Mouse (Mus musculus): Measurements from ENCODE around the gene Armh3. TPM values are rescaled to one million over a fixed set of nuclear protein-coding genes. Genes with fewer than 3 reads are reported as not detected.
"Not testable (repeated sequence)": the region's sequence is repeated elsewhere in the genome, so short reads cannot be mapped to it uniquely, and the experiment has no call there.

Gene Armh3
- polyA plus RNA-seq, 2 experiments = 13.6 to 13.7 TPM

GRCm38 (mm10) chr19:45813263-45813662, 185.0 kb downstream of the Armh3 start:
- TF ChIP-seq POLR2A (IDR thresholded peaks at IDR 0.05; ENCODE audit: borderline replicate concordance, extremely low read depth, insufficient read depth, insufficient read length) = no peak
- WGBS = 11% methylated on average over 11 of the region's 11 CpGs
- no peak overlapping the region for H3K9ac ChIP-seq (ENCODE audit: low read depth, low read length, severe bottlenecking)
- H3K9me3 ChIP-seq (ENCODE audit: control insufficient read depth, low read length) = no peaks in the 10 kb centered on the region
- H3K27ac ChIP-seq (replicated peaks; ENCODE audit: low read depth, low read length) = no peak overlapping the region
- H3K27me3 ChIP-seq (ENCODE audit: control insufficient read depth, insufficient read depth, low read length) = peaks cover 10% of the 10 kb centered on the region
- no peaks in the 10 kb centered on the region for H3K36me3 ChIP-seq (ENCODE audit: control insufficient read depth, insufficient read depth, low read length)
- H3K4me3 ChIP-seq (replicated peaks; ENCODE audit: low read length) = no peak overlapping the region
- peaks cover 21% of the 10 kb centered on the region for H3K4me1 ChIP-seq (ENCODE audit: control insufficient read depth, insufficient read depth, low read length)
- H3K4me2 ChIP-seq (replicated peaks; ENCODE audit: low read depth, low read length, severe bottlenecking) = no peak overlapping the region
- DNase-seq (ENCODE audit: low spot score) = peak; percentile 61
- ATAC-seq (ENCODE audit: low FRiP score, low read depth) = no peak

GRCm38 (mm10) chr19:45812673-45813252, 185.5 kb downstream of the Armh3 start:
- DNase-seq (ENCODE audit: low spot score) = no peak
- ATAC-seq (ENCODE audit: low FRiP score, low read depth) = no peak
- Histone ChIP-seq H3K27ac (replicated peaks; ENCODE audit: low read depth, low read length) (no peak overlapping the region), H3K36me3 (ENCODE audit: control insufficient read depth, insufficient read depth, low read length) (no peaks in the 10 kb centered on the region), H3K9me3 (ENCODE audit: control insufficient read depth, low read length) (no peaks in the 10 kb centered on the region), H3K27me3 (ENCODE audit: control insufficient read depth, insufficient read depth, low read length) (peaks cover 10% of the 10 kb centered on the region), H3K9ac (ENCODE audit: low read depth, low read length, severe bottlenecking) (no peak overlapping the region), H3K4me2 (replicated peaks; ENCODE audit: low read depth, low read length, severe bottlenecking) (no peak overlapping the region; the same call in 1 of the 2 replicates), H3K4me1 (ENCODE audit: control insufficient read depth, insufficient read depth, low read length) (peaks cover 18% of the 10 kb centered on the region), H3K4me3 (replicated peaks; ENCODE audit: low read length) (no peak overlapping the region)
- TF ChIP-seq POLR2A (IDR thresholded peaks at IDR 0.05; ENCODE audit: borderline replicate concordance, extremely low read depth, insufficient read depth, insufficient read length) = no peak
- WGBS = 16% methylated on average over 8 of the region's 8 CpGs

GRCm38 (mm10) chr19:45812115-45812514, 186.2 kb downstream of the Armh3 start:
- Histone ChIP-seq H3K4me3 (replicated peaks; ENCODE audit: low read length) (peak overlapping the region; percentile 16; the same call in 1 of the 2 replicates), H3K9me3 (ENCODE audit: control insufficient read depth, low read length) (no peaks in the 10 kb centered on the region), H3K4me1 (ENCODE audit: control insufficient read depth, insufficient read depth, low read length) (peaks cover 18% of the 10 kb centered on the region), H3K9ac (ENCODE audit: low read depth, low read length, severe bottlenecking) (no peak overlapping the region), H3K4me2 (replicated peaks; ENCODE audit: low read depth, low read length, severe bottlenecking) (no peak overlapping the region; the same call in 1 of the 2 replicates), H3K36me3 (ENCODE audit: control insufficient read depth, insufficient read depth, low read length) (no peaks in the 10 kb centered on the region), H3K27ac (replicated peaks; ENCODE audit: low read depth, low read length) (no peak overlapping the region), H3K27me3 (ENCODE audit: control insufficient read depth, insufficient read depth, low read length) (peaks cover 10% of the 10 kb centered on the region)
- WGBS = 4% methylated on average over 16 of the region's 16 CpGs
- TF ChIP-seq POLR2A (IDR thresholded peaks at IDR 0.05; ENCODE audit: borderline replicate concordance, extremely low read depth, insufficient read depth, insufficient read length) = no peak
- ATAC-seq (ENCODE audit: low FRiP score, low read depth) (no peak), DNase-seq (ENCODE audit: low spot score) (no peak)

GRCm38 (mm10) chr19:45811028-45811674, 187.1 kb downstream of the Armh3 start:
- no peak overlapping the region for H3K27ac ChIP-seq (replicated peaks; ENCODE audit: low read depth, low read length)
- no peaks in the 10 kb centered on the region for H3K36me3 ChIP-seq (ENCODE audit: control insufficient read depth, insufficient read depth, low read length)
- H3K27me3 ChIP-seq (ENCODE audit: control insufficient read depth, insufficient read depth, low read length) = peaks cover 10% of the 10 kb centered on the region
- H3K4me2 ChIP-seq (replicated peaks; ENCODE audit: low read depth, low read length, severe bottlenecking) = no peak overlapping the region
- DNase-seq (ENCODE audit: low spot score) (no peak), ATAC-seq (ENCODE audit: low FRiP score, low read depth) (no peak)
- no peak for TF ChIP-seq POLR2A (IDR thresholded peaks at IDR 0.05; ENCODE audit: borderline replicate concordance, extremely low read depth, insufficient read depth, insufficient read length)
- 47% methylated on average over 12 of the region's 12 CpGs for WGBS
- peaks cover 13% of the 10 kb centered on the region for H3K4me1 ChIP-seq (ENCODE audit: control insufficient read depth, insufficient read depth, low read length)
- no peaks in the 10 kb centered on the region for H3K9me3 ChIP-seq (ENCODE audit: control insufficient read depth, low read length)
- no peak overlapping the region for H3K9ac ChIP-seq (ENCODE audit: low read depth, low read length, severe bottlenecking)
- H3K4me3 ChIP-seq (replicated peaks; ENCODE audit: low read length) = no peak overlapping the region

- 90% methylated on average over 4 of the region's 4 CpGs for WGBS
- Histone ChIP-seq H3K9ac (ENCODE audit: low read depth, low read length, severe bottlenecking) (no peak overlapping the region), H3K4me2 (replicated peaks; ENCODE audit: low read depth, low read length, severe bottlenecking) (no peak overlapping the region), H3K9me3 (ENCODE audit: control insufficient read depth, low read length) (no peaks in the 10 kb centered on the region), H3K36me3 (ENCODE audit: control insufficient read depth, insufficient read depth, low read length) (no peaks in the 10 kb centered on the region), H3K4me1 (ENCODE audit: control insufficient read depth, insufficient read depth, low read length) (0 out of 2 replicates have a peak, but pooled peaks cover 4% of the 10 kb centered on the region), H3K27me3 (ENCODE audit: control insufficient read depth, insufficient read depth, low read length) (no peaks in the 10 kb centered on the region), H3K4me3 (replicated peaks; ENCODE audit: low read length) (no peak overlapping the region), H3K27ac (replicated peaks; ENCODE audit: low read depth, low read length) (no peak overlapping the region)
- ATAC-seq (ENCODE audit: low FRiP score, low read depth) (no peak), DNase-seq (ENCODE audit: low spot score) (no peak)
- TF ChIP-seq POLR2A (IDR thresholded peaks at IDR 0.05; ENCODE audit: borderline replicate concordance, extremely low read depth, insufficient read depth, insufficient read length) = no peak
These were observed 190.6 kb downstream of the Armh3 start for GRCm38 (mm10) chr19:45807732-45808131.

- H3K27me3 ChIP-seq (ENCODE audit: control insufficient read depth, insufficient read depth, low read length); H3K36me3 ChIP-seq (ENCODE audit: control insufficient read depth, insufficient read depth, low read length); DNase-seq (ENCODE audit: low spot score); H3K4me1 ChIP-seq (ENCODE audit: control insufficient read depth, insufficient read depth, low read length); H3K4me3 ChIP-seq (replicated peaks; ENCODE audit: low read length); H3K9ac ChIP-seq (ENCODE audit: low read depth, low read length, severe bottlenecking); H3K27ac ChIP-seq (replicated peaks; ENCODE audit: low read depth, low read length); H3K4me2 ChIP-seq (replicated peaks; ENCODE audit: low read depth, low read length, severe bottlenecking); H3K9me3 ChIP-seq (ENCODE audit: control insufficient read depth, low read length); ATAC-seq (ENCODE audit: low FRiP score, low read depth): not testable (repeated sequence)
- 98% methylated on average over 6 of the region's 6 CpGs for WGBS
These were observed 192.5 kb downstream of the Armh3 start for GRCm38 (mm10) chr19:45805817-45806216.
